Mouse (Mus musculus): ENCODE measurements around the gene Tspan3.

GRCm38 (mm10) chr9:56204316-56204715, 39.0 kb upstream of the Tspan3 start:
- no peak for TF ChIP-seq CTCF (IDR thresholded peaks at IDR 0.05; ENCODE audit: low read depth)
- no peak for TF ChIP-seq EP300 (optimal IDR thresholded peaks at IDR 0.05)
